Mouse (Mus musculus) stomach, embryonic 15.5 days (tissue): ENCODE data around the gene Mrps27. TPM values are rescaled to one million over a fixed set of nuclear protein-coding genes. Genes with fewer than 3 reads are reported as not detected.

Source experiments
- ATAC-seq: fragments of 200-750 bp; cut with Nextera tagmentation; 2 replicates; pipeline ENCODE4 v1.8.0; 2017; ENCODE audit warnings: low read depth, moderate number of reproducible peaks, moderate TSS enrichment; ENCODE audit not compliant: insufficient read depth, low FRiP score
- H3K27ac ChIP-seq: fragments of 300-500 bp; sonication (generic); 2 replicates; pipeline ENCODE4 v1.5.1; 2015; ENCODE audit warnings: mild to moderate bottlenecking, inconsistent platforms
- H3K27me3 ChIP-seq: fragments of 300-500 bp; sonication (generic); replicated peaks from 2 replicates; pipeline ENCODE4 v1.6.1; 2015; ENCODE audit warnings: inconsistent platforms
- H3K36me3 ChIP-seq: fragments of 300-500 bp; sonication (generic); 2 replicates; pipeline ENCODE4 v1.6.1; 2015; ENCODE audit warnings: inconsistent platforms
- H3K4me1 ChIP-seq: fragments of 300-500 bp; sonication (generic); 2 replicates; pipeline ENCODE4 v1.6.1; 2015; ENCODE audit warnings: inconsistent platforms
- H3K4me2 ChIP-seq: fragments of 300-500 bp; sonication (generic); 2 replicates; pipeline ENCODE4 v1.6.1; 2015; ENCODE audit warnings: mild to moderate bottlenecking, inconsistent platforms
- H3K4me3 ChIP-seq: fragments of 300-500 bp; sonication (generic); replicated peaks from 2 replicates; pipeline ENCODE4 v1.5.1; 2015; ENCODE audit warnings: inconsistent platforms
- H3K9ac ChIP-seq: fragments of 300-500 bp; sonication (generic); 2 replicates; pipeline ENCODE4 v1.6.1; 2015; ENCODE audit warnings: inconsistent platforms
- H3K9me3 ChIP-seq: fragments of 300-500 bp; sonication (generic); 2 replicates; pipeline ENCODE4 v1.6.1; 2016; ENCODE audit warnings: inconsistent platforms
- WGBS: fragments of 180-500 bp; shearing (Covaris S2); methylation state at CpG from one replicate; pipeline ENCODE4 v1.1.7; 2015; 5-methylcytosine and 5-hydroxymethylcytosine counted together
- polyA plus RNA-seq: library from polyadenylated mRNA; unstranded; fragments of >200 nt; fragmentation: Nextera tagmentation; extraction: Ambion mirVana; gene quantifications from 2 replicates; pipeline ENCODE4 v1.2.1, GENCODE M21; 2015

The Mrps27 gene
- polyA plus RNA-seq, 1 experiment from 2014 or later: 56.7 TPM

- WGBS: 78% methylated on average over 7 of the region's 7 CpGs
- no peak overlapping the region for H3K4me3 ChIP-seq
- H3K4me1 ChIP-seq: peaks cover 3% of the 10 kb centered on the region; the same call in 1 of the 2 replicates
- H3K36me3 ChIP-seq: no peaks in the 10 kb centered on the region
- H3K4me2 ChIP-seq: no peak overlapping the region
- no peak overlapping the region for H3K27ac ChIP-seq
- H3K9me3 ChIP-seq: no peaks in the 10 kb centered on the region
- no peaks in the 10 kb centered on the region for H3K27me3 ChIP-seq
- ATAC-seq: no peak
- no peak overlapping the region for H3K9ac ChIP-seq
These were observed 102.4 kb downstream of the Mrps27 start for GRCm38 (mm10) chr13:99447002-99447401.

DNA sequence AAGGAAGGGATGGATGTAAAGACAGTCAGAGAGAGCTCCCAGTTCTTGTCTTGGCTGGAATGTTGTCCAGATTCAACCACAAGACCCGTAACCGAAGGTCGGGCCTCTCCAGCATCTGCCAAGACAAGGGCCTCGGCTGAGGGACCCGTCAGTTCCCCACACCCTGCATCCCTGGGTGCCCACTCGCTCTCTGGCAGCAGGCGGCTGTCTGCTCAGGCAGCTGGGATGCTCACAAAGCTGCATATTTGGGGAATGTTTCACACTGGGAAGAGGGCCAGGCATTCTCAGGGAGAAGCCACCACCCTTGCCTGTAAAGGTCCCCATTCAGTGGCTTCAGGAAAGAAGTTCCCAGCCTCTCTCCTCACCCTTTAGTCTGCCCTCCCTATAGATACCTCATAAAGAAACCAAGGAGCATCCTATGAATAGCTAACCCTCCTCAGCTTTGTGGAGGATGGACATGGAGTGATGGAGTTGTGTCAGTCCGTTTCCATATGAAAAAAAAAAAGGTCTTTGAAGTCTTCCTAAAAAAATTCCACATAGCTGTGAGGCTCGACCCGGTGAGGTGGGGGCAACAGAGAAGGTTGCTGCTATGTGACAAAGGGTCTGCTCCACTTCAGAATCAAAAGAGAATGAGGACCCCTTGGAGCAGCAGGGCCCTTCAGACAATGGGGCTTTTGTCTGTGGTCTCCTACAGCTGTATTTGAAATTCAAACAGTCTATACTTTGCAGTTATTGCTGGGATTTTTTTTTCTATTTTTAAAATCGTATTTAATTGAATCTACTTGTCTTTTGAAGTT lies 103.0 kb downstream of the Mrps27 start:
- Histone ChIP-seq H3K27ac (no peak overlapping the region), H3K4me3 (no peak overlapping the region), H3K4me1 (peaks cover 3% of the 10 kb centered on the region; the same call in 1 of the 2 replicates), H3K36me3 (no peaks in the 10 kb centered on the region), H3K9ac (no peak overlapping the region), H3K9me3 (no peaks in the 10 kb centered on the region), H3K27me3 (no peaks in the 10 kb centered on the region), H3K4me2 (no peak overlapping the region)
- WGBS: 53% methylated on average over 11 of the region's 11 CpGs
- ATAC-seq: no peak

DNA sequence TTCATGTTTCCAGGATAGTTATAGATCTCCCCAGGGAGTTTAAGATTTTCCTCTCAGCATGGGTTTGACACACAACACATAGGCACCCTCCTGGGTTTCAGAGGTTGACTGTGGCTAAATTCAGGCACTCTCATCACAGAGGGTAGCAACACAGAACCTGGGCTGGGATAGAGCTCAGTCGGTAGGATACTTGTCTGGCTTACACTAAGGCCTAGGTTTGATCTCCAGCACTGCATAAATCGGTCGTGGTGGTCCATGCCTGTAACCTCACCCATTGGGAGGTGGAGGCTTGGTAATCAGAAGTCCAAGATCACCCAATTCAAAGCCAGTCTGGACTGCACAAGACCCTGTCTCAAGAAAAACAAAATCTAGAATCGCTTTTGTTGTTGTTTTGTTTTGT lies 103.7 kb downstream of the Mrps27 start:
- no peak for ATAC-seq
- H3K9ac ChIP-seq: no peak overlapping the region
- H3K4me1 ChIP-seq: peaks cover 3% of the 10 kb centered on the region; the same call in 1 of the 2 replicates
- H3K27me3 ChIP-seq: no peaks in the 10 kb centered on the region
- no peaks in the 10 kb centered on the region for H3K9me3 ChIP-seq
- no peak overlapping the region for H3K4me2 ChIP-seq
- no peak overlapping the region for H3K4me3 ChIP-seq
- no peaks in the 10 kb centered on the region for H3K36me3 ChIP-seq
- 70% methylated on average over 4 of the region's 4 CpGs for WGBS
- no peak overlapping the region for H3K27ac ChIP-seq

DNA sequence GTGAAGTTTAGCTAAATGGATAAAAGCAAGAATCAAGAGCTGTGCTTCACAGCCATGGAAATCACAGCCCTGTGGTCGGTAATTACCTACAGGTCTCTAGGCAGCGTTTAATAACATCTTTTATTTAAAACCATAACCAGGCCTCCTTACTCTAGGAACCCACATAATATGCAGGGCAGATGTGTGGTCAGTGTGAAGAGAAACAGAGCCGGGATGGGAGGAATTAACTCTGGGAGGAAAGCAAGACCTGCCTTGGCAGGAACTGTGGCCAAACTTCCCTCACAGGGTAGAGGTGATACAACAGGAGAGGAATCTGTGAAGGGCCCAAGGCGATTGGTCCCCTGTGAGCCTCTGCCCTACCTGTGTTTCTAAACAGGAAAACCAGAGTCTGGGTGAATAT lies 105.0 kb downstream of the Mrps27 start:
- Histone ChIP-seq H3K4me2 (no peak overlapping the region), H3K9me3 (no peaks in the 10 kb centered on the region), H3K4me1 (peaks cover 3% of the 10 kb centered on the region; the same call in 1 of the 2 replicates), H3K27me3 (no peaks in the 10 kb centered on the region), H3K36me3 (no peaks in the 10 kb centered on the region), H3K4me3 (no peak overlapping the region), H3K9ac (no peak overlapping the region), H3K27ac (no peak overlapping the region)
- WGBS: 72% methylated on average over 4 of the region's 4 CpGs
- ATAC-seq: no peak

GRCm38 (mm10) chr13:99450766-99451165 lies 106.2 kb downstream of the Mrps27 start:
- ATAC-seq: no peak
- H3K36me3 ChIP-seq: no peaks in the 10 kb centered on the region
- H3K9me3 ChIP-seq: no peaks in the 10 kb centered on the region
- peaks cover 3% of the 10 kb centered on the region; the same call in 1 of the 2 replicates for H3K4me1 ChIP-seq
- 65% methylated on average over 7 of the region's 7 CpGs for WGBS
- H3K4me2 ChIP-seq: no peak overlapping the region
- H3K27ac ChIP-seq: no peak overlapping the region
- no peak overlapping the region for H3K9ac ChIP-seq
- H3K4me3 ChIP-seq: no peak overlapping the region
- H3K27me3 ChIP-seq: no peaks in the 10 kb centered on the region

GRCm38 (mm10) chr13:99451276-99451675 lies 106.7 kb downstream of the Mrps27 start:
- WGBS: 81% methylated on average over 5 of the region's 5 CpGs

DNA sequence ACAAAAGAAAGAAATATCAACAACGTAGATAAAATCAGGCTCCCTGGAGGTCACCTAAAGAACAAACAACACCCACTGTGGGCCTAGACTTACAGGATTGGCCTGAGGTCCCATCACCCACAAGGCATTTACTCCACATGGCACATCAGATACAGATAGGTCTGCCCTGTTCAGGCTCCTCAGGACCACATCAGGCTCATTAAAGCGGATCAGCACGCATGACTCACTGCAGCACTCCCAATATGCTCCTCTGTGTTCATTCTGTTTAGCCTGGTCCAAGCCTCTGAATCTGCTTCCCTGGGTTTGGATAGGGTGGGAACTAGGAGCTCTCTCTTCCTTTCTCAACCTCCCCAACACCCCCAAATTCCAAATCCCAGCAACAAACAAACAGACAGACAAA lies 107.9 kb downstream of the Mrps27 start:
- H3K4me1 ChIP-seq: no peaks in the 10 kb centered on the region
- no peak overlapping the region for H3K27ac ChIP-seq
- H3K4me2 ChIP-seq: no peak overlapping the region
- no peak overlapping the region for H3K4me3 ChIP-seq
- H3K9me3 ChIP-seq: no peaks in the 10 kb centered on the region
- 93% methylated on average over 3 of the region's 3 CpGs for WGBS
- no peak overlapping the region for H3K9ac ChIP-seq
- no peak for ATAC-seq
- H3K27me3 ChIP-seq: no peaks in the 10 kb centered on the region
- H3K36me3 ChIP-seq: no peaks in the 10 kb centered on the region

More at GRCm38 (mm10) chr13:99451276-99451675, 106.7 kb downstream of the Mrps27 start:
- Histone ChIP-seq H3K4me3 (no peak overlapping the region), H3K9me3 (no peaks in the 10 kb centered on the region), H3K36me3 (no peaks in the 10 kb centered on the region), H3K4me2 (no peak overlapping the region), H3K27me3 (no peaks in the 10 kb centered on the region), H3K4me1 (no peaks in the 10 kb centered on the region; the same call in 1 of the 2 replicates), H3K27ac (no peak overlapping the region), H3K9ac (no peak overlapping the region)
- no peak for ATAC-seq

DNA sequence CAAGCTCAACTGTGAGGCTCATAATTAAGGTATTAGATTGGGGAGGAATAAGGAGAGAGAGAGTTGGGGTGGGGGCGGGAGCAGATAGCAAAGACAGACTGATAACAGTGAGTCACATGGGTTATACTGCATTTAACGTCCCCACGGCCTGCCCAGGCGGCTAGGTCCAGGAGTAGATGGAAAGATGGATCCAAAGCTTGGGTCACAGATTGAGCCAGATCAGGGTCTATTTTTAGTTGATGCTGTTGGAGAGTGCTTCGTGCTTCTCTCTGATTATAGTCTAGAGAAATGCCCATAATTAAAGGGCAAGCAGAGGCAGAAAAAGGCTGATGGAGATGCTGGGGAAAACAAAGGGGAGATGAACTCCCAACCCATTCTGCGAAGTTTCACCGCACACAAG lies 110.4 kb downstream of the Mrps27 start:
- no peak for ATAC-seq
- Histone ChIP-seq H3K9ac (no peak overlapping the region), H3K9me3 (no peaks in the 10 kb centered on the region), H3K36me3 (no peaks in the 10 kb centered on the region), H3K27ac (no peak overlapping the region), H3K27me3 (no peaks in the 10 kb centered on the region), H3K4me2 (no peak overlapping the region), H3K4me3 (no peak overlapping the region), H3K4me1 (no peaks in the 10 kb centered on the region)
- 81% methylated on average over 7 of the region's 7 CpGs for WGBS

- Histone ChIP-seq H3K4me1 (no peaks in the 10 kb centered on the region), H3K36me3 (no peaks in the 10 kb centered on the region), H3K4me2 (no peak overlapping the region), H3K27ac (peak overlapping the region; percentile 16; the same call in 1 of the 2 replicates), H3K4me3 (no peak overlapping the region), H3K27me3 (no peaks in the 10 kb centered on the region), H3K9me3 (no peaks in the 10 kb centered on the region), H3K9ac (no peak overlapping the region)
- WGBS: 69% methylated on average over 12 of the region's 12 CpGs
- ATAC-seq: no peak
These were observed 114.2 kb downstream of the Mrps27 start for GRCm38 (mm10) chr13:99458658-99459386.

- no peak overlapping the region for H3K4me2 ChIP-seq
- no peaks in the 10 kb centered on the region for H3K27me3 ChIP-seq
- ATAC-seq: no peak
- no peaks in the 10 kb centered on the region for H3K4me1 ChIP-seq
- H3K4me3 ChIP-seq: no peak overlapping the region
- H3K27ac ChIP-seq: no peak overlapping the region
- 76% methylated on average over 4 of the region's 4 CpGs for WGBS
- no peaks in the 10 kb centered on the region for H3K36me3 ChIP-seq
- H3K9me3 ChIP-seq: no peaks in the 10 kb centered on the region
- H3K9ac ChIP-seq: no peak overlapping the region
These were observed 115.0 kb downstream of the Mrps27 start for GRCm38 (mm10) chr13:99459612-99460011.

GRCm38 (mm10) chr13:99461886-99462285 lies 117.3 kb downstream of the Mrps27 start:
- H3K9me3 ChIP-seq: no peaks in the 10 kb centered on the region
- no peaks in the 10 kb centered on the region for H3K36me3 ChIP-seq
- no peaks in the 10 kb centered on the region for H3K27me3 ChIP-seq
- H3K27ac ChIP-seq: no peak overlapping the region
- no peak for ATAC-seq
- no peak overlapping the region for H3K4me3 ChIP-seq
- no peaks in the 10 kb centered on the region for H3K4me1 ChIP-seq
- H3K4me2 ChIP-seq: no peak overlapping the region
- H3K9ac ChIP-seq: no peak overlapping the region
- WGBS: 87% methylated on average over 4 of the region's 4 CpGs

DNA sequence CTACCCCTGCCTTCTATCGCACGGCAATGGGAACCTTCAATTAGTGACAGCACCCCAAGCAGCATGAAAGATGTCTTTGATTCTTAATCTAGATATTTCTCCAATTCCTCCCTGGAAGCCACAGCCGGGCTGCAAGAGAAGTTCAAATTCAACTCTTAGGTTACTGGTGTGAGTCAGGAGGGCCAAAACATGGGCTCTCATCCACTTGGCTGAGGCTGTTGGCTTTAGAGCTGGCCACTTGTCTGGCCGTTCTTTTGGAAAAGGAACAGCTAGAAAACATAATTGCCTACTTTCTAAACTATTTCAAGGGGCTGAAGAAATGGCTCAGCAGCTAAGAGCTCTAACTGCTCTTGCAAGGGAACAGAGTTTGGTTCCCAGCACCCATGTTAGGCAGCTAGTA lies 120.0 kb downstream of the Mrps27 start:
- Histone ChIP-seq H3K9ac (no peak overlapping the region), H3K4me3 (no peak overlapping the region), H3K36me3 (no peaks in the 10 kb centered on the region), H3K9me3 (no peaks in the 10 kb centered on the region), H3K27me3 (no peaks in the 10 kb centered on the region), H3K4me1 (no peaks in the 10 kb centered on the region), H3K4me2 (no peak overlapping the region), H3K27ac (no peak overlapping the region)
- 60% methylated on average over 4 of the region's 4 CpGs for WGBS
- ATAC-seq: no peak
